Mouse (Mus musculus) neural tube, embryonic 11.5 days (tissue): ENCODE measurements around the gene Sh3bp4. TPM values are rescaled to one million over a fixed set of nuclear protein-coding genes. Genes with fewer than 3 reads are reported as not detected.

Experiments used
- ATAC-seq: fragments of 200-750 bp; cut with Nextera tagmentation; 2 replicates; pipeline ENCODE4 v1.8.0; 2017; ENCODE audit warnings: moderate number of reproducible peaks, mild to moderate bottlenecking, moderate TSS enrichment, moderate library complexity; ENCODE audit not compliant: insufficient read depth, low FRiP score, low TSS enrichment
- DNase-seq: peaks from one replicate; pipeline ENCODE4 v3.0.0-alpha.2; 2015; ENCODE audit warnings: low spot score
- H3K27ac ChIP-seq: fragments of 300-500 bp; sonication (generic); 2 replicates; pipeline ENCODE4 v1.5.1; 2014; ENCODE audit warnings: low read depth, mild to moderate bottlenecking, low read length
- H3K27me3 ChIP-seq: fragments of 300-500 bp; sonication (generic); 2 replicates; pipeline ENCODE4 v1.6.1; 2014; ENCODE audit warnings: mild to moderate bottlenecking, low read length, mixed read lengths; ENCODE audit not compliant: control insufficient read depth, insufficient read depth
- H3K36me3 ChIP-seq: fragments of 300-500 bp; sonication (generic); 2 replicates; pipeline ENCODE4 v1.6.1; 2014; ENCODE audit warnings: mild to moderate bottlenecking, low read length, moderate library complexity, mixed read lengths; ENCODE audit not compliant: control insufficient read depth, insufficient read depth
- H3K4me1 ChIP-seq: fragments of 300-500 bp; sonication (generic); 2 replicates; pipeline ENCODE4 v1.6.1; 2014; ENCODE audit warnings: low read length, mixed read lengths; ENCODE audit not compliant: control insufficient read depth, insufficient read depth
- H3K4me2 ChIP-seq: fragments of 300-500 bp; sonication (generic); 2 replicates; pipeline ENCODE4 v1.6.1; 2014; ENCODE audit warnings: low read depth, mild to moderate bottlenecking, moderate library complexity
- H3K4me3 ChIP-seq: fragments of 300-500 bp; sonication (generic); 2 replicates; pipeline ENCODE4 v1.5.1; 2014; ENCODE audit warnings: low read depth, low read length
- H3K9ac ChIP-seq: fragments of 300-500 bp; sonication (generic); 2 replicates; pipeline ENCODE4 v1.6.1; 2014; ENCODE audit warnings: mild to moderate bottlenecking, low read length
- H3K9me3 ChIP-seq: fragments of 300-500 bp; sonication (generic); 2 replicates; pipeline ENCODE4 v1.6.1; 2016; ENCODE audit warnings: low read length; ENCODE audit not compliant: control insufficient read depth
- WGBS: fragments of 180-500 bp; shearing (Covaris S2); extraction: QIAGEN DNeasy Blood & Tissue Kit; methylation state at CpG from one replicate; pipeline ENCODE4 v1.1.7; 2014; 5-methylcytosine and 5-hydroxymethylcytosine counted together
- polyA plus RNA-seq: library from polyadenylated mRNA; unstranded; fragments of >200 nt; fragmentation: Nextera tagmentation; extraction: Ambion mirVana; gene quantifications from 2 replicates; pipeline ENCODE4 v1.2.1, GENCODE M21; 2014

Sh3bp4 gene
- polyA plus RNA-seq, 1 experiment from 2014 or later = 35.9 TPM

DNA sequence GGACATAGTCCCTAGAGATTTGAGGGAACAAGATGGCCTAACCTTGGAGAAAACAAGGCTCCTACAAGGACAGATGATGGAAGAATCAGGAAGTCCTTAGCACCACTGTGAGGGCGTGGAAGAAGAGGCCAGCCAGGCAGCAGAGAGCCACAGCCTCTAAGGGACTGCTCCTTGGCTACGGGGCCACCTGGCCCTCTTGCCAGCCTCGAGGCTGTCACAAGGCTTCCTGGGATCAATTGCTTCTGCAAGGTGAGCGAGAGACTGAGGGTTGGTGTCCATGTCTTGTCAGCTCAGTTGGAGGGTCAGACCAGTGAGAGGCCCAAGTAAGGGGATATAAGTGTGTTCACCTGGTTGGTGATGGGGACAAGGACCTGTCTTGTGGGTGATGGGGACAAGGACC, 63.5 kb downstream of the Sh3bp4 start:
- Histone ChIP-seq H3K4me2 (no peak overlapping the region), H3K36me3 (no peaks in the 10 kb centered on the region; the same call in 1 of the 2 replicates), H3K4me3 (no peak overlapping the region), H3K9me3 (no peaks in the 10 kb centered on the region), H3K27me3 (no peaks in the 10 kb centered on the region), H3K9ac (no peak overlapping the region), H3K27ac (no peak overlapping the region), H3K4me1 (no peaks in the 10 kb centered on the region)
- 88% methylated on average over 4 of the region's 4 CpGs for WGBS
- ATAC-seq (no peak), DNase-seq (no peak)

DNA sequence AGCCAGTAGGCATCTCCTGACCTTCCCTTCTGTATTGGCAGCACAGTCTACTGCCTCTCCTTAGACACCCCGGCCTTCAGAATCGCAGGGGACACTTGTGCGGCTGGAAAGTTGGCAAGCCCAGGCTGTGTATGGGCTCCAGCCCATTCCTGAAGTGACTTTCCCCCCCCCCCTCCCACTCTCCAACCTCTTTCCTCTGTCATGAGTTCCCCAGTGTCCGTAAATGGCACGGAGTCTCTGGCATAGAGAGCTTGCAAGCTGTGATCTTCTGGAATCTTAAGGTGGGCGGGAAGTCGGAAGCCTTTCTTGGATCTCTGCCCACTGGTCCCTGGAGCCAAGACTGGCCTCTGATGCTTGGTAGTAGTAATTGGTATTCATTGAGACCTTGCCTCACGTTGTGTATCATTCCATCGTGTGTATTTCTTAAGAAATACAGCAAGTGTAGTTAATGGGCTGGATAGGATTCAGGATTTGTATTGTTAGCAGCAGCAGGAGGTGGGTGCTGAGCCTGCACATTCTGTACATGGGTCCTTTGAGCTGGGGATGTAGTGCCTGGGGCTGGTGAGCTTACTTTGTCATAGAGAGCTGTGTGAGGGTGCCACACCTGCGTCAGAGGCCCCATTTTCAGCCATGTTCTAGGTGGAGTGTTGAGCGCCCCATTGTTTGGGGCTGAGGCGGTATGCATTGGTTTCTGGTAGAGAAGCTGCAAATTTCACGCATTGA, 66.0 kb downstream of the Sh3bp4 start:
- ATAC-seq = no peak

DNA sequence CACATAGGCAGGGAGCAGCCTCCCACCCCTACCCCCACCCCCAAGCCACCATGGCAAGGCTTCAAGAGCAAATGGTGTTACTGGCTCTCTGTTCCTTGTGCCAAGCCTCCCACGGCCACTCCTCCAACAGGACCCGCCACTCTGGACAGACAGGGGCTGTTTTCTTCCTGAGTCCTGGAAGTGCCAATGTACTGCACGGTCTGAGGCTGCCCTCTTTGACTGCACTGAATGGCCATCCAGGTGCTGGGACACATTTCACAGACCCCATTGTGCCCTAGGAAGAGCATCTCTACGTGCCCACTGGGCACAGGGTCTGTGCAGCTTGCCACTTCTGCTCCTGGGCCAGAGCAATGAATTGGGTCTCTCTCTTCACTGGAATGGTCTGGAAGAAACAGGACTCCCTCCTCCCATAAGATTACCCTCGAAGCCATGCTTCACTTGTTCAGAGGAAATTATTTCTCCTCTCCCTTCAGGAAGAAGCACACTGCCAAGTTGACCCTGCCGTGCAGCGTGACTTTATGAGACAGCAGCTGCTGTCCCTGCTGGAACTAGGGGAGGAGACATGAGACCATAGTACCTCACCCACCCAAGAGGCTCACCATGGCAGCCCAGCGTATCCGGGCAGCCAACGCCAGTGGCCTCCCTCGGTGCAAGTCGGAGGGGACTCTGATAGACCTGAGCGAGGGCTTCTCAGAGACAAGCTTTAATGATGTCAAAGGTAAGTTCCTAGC, 67.0 kb downstream of the Sh3bp4 start:
- ATAC-seq (no peak), DNase-seq (no peak)
- Histone ChIP-seq H3K27me3 (no peaks in the 10 kb centered on the region), H3K4me3 (no peak overlapping the region), H3K4me1 (no peaks in the 10 kb centered on the region), H3K4me2 (no peak overlapping the region), H3K36me3 (peaks cover 5% of the 10 kb centered on the region), H3K9ac (no peak overlapping the region), H3K27ac (0 out of 2 replicates have a peak overlapping the region, but pooled peaks have one; percentile 23), H3K9me3 (no peaks in the 10 kb centered on the region)
- WGBS = 84% methylated on average over 13 of the region's 13 CpGs

More for the DNA sequence above, 66.0 kb downstream of the Sh3bp4 start:
- H3K4me1 ChIP-seq = no peaks in the 10 kb centered on the region
- no peaks in the 10 kb centered on the region for H3K27me3 ChIP-seq
- no peak overlapping the region for H3K9ac ChIP-seq
- no peak overlapping the region for H3K4me2 ChIP-seq
- H3K4me3 ChIP-seq = no peak overlapping the region
- H3K9me3 ChIP-seq = no peaks in the 10 kb centered on the region
- 91% methylated on average over 13 of the region's 13 CpGs for WGBS
- H3K27ac ChIP-seq = no peak overlapping the region
- no peak for DNase-seq
- H3K36me3 ChIP-seq = peaks cover 5% of the 10 kb centered on the region

DNA sequence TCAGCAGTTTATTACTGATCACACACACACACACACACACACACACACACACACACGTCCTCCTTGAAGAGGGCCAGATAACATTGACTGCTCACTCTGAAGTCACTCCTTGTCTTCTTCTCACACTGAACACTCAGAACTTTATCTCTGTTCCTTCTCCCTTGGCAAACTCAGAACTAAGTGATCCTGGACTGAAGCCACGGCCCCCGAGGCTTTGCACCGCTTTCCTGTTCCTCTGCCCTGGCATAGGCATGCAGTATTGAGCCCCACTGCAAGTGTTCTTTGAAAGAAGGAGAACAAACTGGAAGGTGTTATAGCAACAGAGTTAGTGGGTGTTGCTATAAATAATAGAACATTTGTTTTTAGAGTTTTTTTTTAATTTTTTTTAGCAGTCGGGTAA, 68.1 kb downstream of the Sh3bp4 start:
- Histone ChIP-seq H3K27me3 (no peaks in the 10 kb centered on the region), H3K36me3 (peaks cover 6% of the 10 kb centered on the region), H3K4me1 (no peaks in the 10 kb centered on the region), H3K9ac (no peak overlapping the region), H3K4me2 (no peak overlapping the region), H3K4me3 (no peak overlapping the region), H3K27ac (no peak overlapping the region), H3K9me3 (no peaks in the 10 kb centered on the region)
- no peak for DNase-seq
- 84% methylated on average over 5 of the region's 5 CpGs for WGBS
- ATAC-seq = no peak

DNA sequence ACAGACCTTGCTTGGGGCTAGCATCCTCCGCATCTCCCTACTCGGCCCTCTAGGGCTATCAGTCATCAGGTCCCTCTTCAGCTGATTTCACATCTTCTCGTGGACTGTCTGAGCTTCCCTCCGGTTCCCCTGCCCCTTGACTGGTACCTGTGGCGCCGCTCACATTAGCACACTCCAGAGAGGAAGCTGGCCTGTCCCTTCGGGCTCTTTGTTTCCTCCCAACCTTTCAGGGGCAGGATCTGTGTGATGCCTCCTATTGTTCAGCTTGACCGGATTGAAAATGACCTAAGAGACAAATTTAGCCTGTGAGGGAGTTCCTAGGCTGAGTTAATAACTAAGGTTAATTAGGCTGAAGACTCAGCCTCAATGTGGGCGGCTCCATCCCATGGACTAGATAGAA, 69.9 kb downstream of the Sh3bp4 start:
- Histone ChIP-seq H3K9ac (no peak overlapping the region), H3K4me2 (no peak overlapping the region), H3K4me3 (no peak overlapping the region), H3K9me3 (no peaks in the 10 kb centered on the region), H3K4me1 (no peaks in the 10 kb centered on the region), H3K36me3 (peaks cover 16% of the 10 kb centered on the region), H3K27ac (no peak overlapping the region), H3K27me3 (no peaks in the 10 kb centered on the region)
- no peak for ATAC-seq
- no peak for DNase-seq
- WGBS = 92% methylated on average over 9 of the region's 9 CpGs

DNA sequence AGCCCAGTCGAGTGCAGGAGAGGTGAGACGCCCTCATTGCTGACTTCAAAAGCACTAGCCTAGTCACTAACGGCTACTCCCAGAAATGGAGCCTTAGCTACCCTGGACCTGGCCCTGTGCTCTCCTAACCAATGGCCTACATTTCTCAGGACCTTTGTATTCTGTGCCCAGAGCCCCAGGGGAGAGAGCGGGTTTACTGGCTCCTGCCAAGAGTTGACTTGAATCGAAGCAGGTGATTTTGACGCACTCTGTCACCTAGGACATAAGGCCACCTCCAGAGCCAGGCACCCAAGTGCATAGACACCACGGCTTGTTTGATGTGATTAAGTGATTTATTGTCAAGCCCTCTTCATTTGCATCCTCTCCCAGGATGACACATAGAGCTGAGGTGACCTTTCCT, 80.9 kb downstream of the Sh3bp4 start:
- Histone ChIP-seq H3K4me1 (no peaks in the 10 kb centered on the region), H3K36me3 (peaks cover 9% of the 10 kb centered on the region), H3K27ac (no peak overlapping the region), H3K4me2 (no peak overlapping the region), H3K9me3 (no peaks in the 10 kb centered on the region), H3K9ac (no peak overlapping the region), H3K27me3 (no peaks in the 10 kb centered on the region), H3K4me3 (no peak overlapping the region)
- whole genome bisulfite sequencing = 76% methylated on average over 7 of the region's 7 CpGs
- ATAC-seq (no peak), DNase-seq (no peak)

DNA sequence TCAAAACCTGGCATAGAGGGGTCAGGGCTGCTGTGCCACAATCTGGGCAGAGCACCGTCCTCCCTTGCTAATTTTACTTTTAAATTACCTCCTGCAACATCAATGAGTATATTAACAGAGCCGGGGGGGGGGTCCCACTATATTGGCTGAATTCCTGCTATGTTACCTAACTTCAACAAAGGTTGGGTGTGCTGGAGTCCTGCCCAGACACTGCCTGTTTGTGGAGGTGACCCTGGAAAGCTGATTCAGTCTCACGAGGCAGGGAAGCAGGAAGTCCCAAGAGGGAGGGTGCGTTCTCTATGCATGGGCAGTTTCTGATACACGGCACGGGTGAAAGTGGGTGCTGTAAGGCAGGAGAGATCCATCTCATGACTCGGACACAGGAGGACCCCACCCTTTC, 82.4 kb downstream of the Sh3bp4 start:
- WGBS = 96% methylated on average over 7 of the region's 7 CpGs
- Histone ChIP-seq H3K9me3 (no peaks in the 10 kb centered on the region), H3K4me3 (no peak overlapping the region), H3K27me3 (no peaks in the 10 kb centered on the region), H3K4me2 (no peak overlapping the region), H3K27ac (no peak overlapping the region), H3K36me3 (peaks cover 7% of the 10 kb centered on the region), H3K4me1 (no peaks in the 10 kb centered on the region), H3K9ac (no peak overlapping the region)
- ATAC-seq = no peak
- DNase-seq = no peak

DNA sequence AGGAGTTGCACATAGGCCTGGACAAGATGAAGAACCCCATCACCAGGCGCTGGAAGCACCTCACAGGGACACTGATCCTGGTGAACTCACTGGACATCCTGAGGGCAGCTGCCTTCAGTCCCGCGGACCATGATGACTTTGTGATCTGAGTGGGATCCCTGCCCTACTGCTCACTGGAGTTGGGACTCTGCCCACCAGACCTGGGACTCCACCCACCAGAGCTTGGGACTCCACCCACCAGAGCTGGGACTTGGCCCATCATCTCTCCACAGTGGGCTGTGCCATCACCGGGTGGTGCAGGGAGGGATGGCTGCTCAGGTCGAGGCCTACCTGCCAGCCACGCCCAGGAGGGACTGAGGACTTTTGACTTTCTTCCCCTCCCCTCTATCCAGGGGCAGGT, 83.0 kb downstream of the Sh3bp4 start:
- DNase-seq (no peak), ATAC-seq (no peak)
- 96% methylated on average over 6 of the region's 6 CpGs for WGBS
- Histone ChIP-seq H3K9ac (no peak overlapping the region), H3K36me3 (peaks cover 4% of the 10 kb centered on the region), H3K27me3 (no peaks in the 10 kb centered on the region), H3K4me1 (no peaks in the 10 kb centered on the region), H3K9me3 (no peaks in the 10 kb centered on the region), H3K27ac (no peak overlapping the region), H3K4me3 (no peak overlapping the region), H3K4me2 (no peak overlapping the region)

DNA sequence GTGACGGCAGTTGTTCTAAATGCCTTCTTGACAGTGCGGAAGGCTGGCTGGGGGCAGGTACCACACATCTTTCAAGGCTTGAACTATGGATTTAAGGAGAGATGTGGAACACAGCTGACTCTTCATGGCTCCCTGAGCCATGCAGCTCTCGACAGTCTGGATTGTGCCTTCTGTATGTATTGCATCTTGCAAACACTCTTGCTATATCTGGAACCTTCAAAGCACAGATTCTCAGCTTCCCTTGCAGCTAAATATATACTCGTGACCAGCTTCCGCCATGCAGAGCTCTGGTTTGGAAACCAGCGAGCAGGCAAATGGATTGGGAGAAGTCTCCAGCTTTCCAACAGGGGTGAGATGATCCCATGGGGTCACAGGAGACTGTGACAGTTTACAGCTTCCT, 93.3 kb downstream of the Sh3bp4 start:
- H3K27ac ChIP-seq = no peak overlapping the region

More for the DNA sequence above, 93.3 kb downstream of the Sh3bp4 start:
- Histone ChIP-seq H3K36me3 (no peaks in the 10 kb centered on the region), H3K4me1 (peaks cover 7% of the 10 kb centered on the region; the same call in 1 of the 2 replicates), H3K9ac (no peak overlapping the region), H3K4me3 (no peak overlapping the region), H3K27me3 (no peaks in the 10 kb centered on the region), H3K9me3 (no peaks in the 10 kb centered on the region), H3K4me2 (no peak overlapping the region)
- 91% methylated on average over 6 of the region's 6 CpGs for WGBS
- DNase-seq (no peak), ATAC-seq (no peak)
